Mouse (Mus musculus) CD8-positive naive resting alpha-beta T cell, adult 2 months (primary cell): ENCODE measurements around the gene Epo.
A peak's percentile ranks its signal among the peaks of the same experiment; 100 is the strongest.

Experiments
- DNase-seq, 2 experiments: peaks; one replicate each; pipeline ENCODE4 v3.0.0; 2022; ENCODE audit warnings: low read depth in 2 of 2, low spot score in 2 of 2

Epo gene

GRCm38 (mm10) chr5:137533117-137533827 lies at the start of gene Epo, which contains the start of gene Gnb2:
Gene Epo (minus strand): TSS chr5:137533242.
Gene Gnb2 (minus strand): TSS chr5:137533510.
- peak; percentile 93 for DNase-seq

GRCm38 (mm10) chr5:137582702-137583101 lies 49.7 kb upstream of the Epo start:
- no peak for DNase-seq

- no peak for DNase-seq
These were observed 47.2 kb upstream of the Epo start for GRCm38 (mm10) chr5:137580246-137580645.

- DNase-seq, result no peak
These were observed 41.4 kb upstream of the Epo start for GRCm38 (mm10) chr5:137574470-137574901.

GRCm38 (mm10) chr5:137570691-137571586 lies 37.9 kb upstream of the Epo start:
- no peak for DNase-seq

- DNase-seq, result no peak
These were observed 37.1 kb upstream of the Epo start for GRCm38 (mm10) chr5:137570181-137570580.

- DNase-seq, result peak in 1 of 2 experiments; percentile 26
These were observed 36.6 kb upstream of the Epo start, which contains the start of gene Tfr2 for GRCm38 (mm10) chr5:137569665-137570064. Gene Tfr2 (plus strand): TSS chr5:137569840.

GRCm38 (mm10) chr5:137569031-137569430 lies 36.0 kb upstream of the Epo start:
- DNase-seq, result no peak

GRCm38 (mm10) chr5:137568223-137568798 lies 35.3 kb upstream of the Epo start:
- no peak for DNase-seq

GRCm38 (mm10) chr5:137566416-137566815 lies 33.4 kb upstream of the Epo start:
- no peak for DNase-seq

- DNase-seq, result no peak
These were observed 32.7 kb upstream of the Epo start for GRCm38 (mm10) chr5:137565744-137566143.

GRCm38 (mm10) chr5:137562965-137563364 lies 29.9 kb upstream of the Epo start:
- no peak for DNase-seq

GRCm38 (mm10) chr5:137561556-137561955 lies 28.5 kb upstream of the Epo start:
- DNase-seq, result no peak

- no peak for DNase-seq
These were observed 20.9 kb upstream of the Epo start for GRCm38 (mm10) chr5:137553898-137554297.

- DNase-seq, result no peak
These were observed 20.4 kb upstream of the Epo start, which contains the start of gene Actl6b for GRCm38 (mm10) chr5:137553411-137553837. Gene Actl6b (plus strand): TSS chr5:137553517.

GRCm38 (mm10) chr5:137553000-137553399 lies 20.0 kb upstream of the Epo start:
- DNase-seq, result no peak

- DNase-seq, result peak in 1 of 2 experiments; percentile 48
These were observed 18.1 kb upstream of the Epo start for GRCm38 (mm10) chr5:137551119-137551518.

GRCm38 (mm10) chr5:137549840-137550239 lies 16.8 kb upstream of the Epo start:
- no peak for DNase-seq

GRCm38 (mm10) chr5:137545596-137545995 lies 12.6 kb upstream of the Epo start:
- DNase-seq, result no peak

GRCm38 (mm10) chr5:137544926-137545325 lies 11.9 kb upstream of the Epo start:
- DNase-seq, result no peak

GRCm38 (mm10) chr5:137541768-137542540 lies 8.9 kb upstream of the Epo start:
- no peak for DNase-seq
